Mouse (Mus musculus) testis, postnatal 14 days (tissue): ENCODE data around the gene Aldh1l1.

Source experiments
- DNase-seq: peaks from one replicate; pipeline ENCODE4 v3.0.0; 2021; ENCODE audit warnings: low spot score

Aldh1l1 gene

GRCm38 (mm10) chr6:90472079-90472478 lies 14.1 kb upstream of the Aldh1l1 start:
- no peak for DNase-seq

DNA sequence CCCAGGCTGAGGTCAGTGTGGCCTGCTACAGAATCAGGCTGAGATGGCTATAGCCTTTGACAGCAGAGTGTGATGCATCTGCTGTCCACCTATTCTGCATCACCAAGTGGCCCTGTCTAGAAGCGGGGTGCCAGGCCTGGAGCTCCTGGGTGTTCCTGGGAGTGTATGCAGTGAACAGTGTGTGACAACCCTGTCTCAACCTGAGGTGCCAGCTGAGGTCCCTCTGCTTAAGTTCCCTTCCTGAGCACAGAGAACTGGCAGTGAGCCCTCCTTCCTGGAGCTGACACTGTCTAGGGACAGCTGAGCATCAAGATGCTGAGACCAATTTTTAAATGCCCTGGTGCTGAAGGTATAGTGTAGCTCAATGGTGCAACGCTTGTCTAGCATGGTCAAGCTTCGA lies 13.5 kb upstream of the Aldh1l1 start:
- DNase-seq, result no peak

DNA sequence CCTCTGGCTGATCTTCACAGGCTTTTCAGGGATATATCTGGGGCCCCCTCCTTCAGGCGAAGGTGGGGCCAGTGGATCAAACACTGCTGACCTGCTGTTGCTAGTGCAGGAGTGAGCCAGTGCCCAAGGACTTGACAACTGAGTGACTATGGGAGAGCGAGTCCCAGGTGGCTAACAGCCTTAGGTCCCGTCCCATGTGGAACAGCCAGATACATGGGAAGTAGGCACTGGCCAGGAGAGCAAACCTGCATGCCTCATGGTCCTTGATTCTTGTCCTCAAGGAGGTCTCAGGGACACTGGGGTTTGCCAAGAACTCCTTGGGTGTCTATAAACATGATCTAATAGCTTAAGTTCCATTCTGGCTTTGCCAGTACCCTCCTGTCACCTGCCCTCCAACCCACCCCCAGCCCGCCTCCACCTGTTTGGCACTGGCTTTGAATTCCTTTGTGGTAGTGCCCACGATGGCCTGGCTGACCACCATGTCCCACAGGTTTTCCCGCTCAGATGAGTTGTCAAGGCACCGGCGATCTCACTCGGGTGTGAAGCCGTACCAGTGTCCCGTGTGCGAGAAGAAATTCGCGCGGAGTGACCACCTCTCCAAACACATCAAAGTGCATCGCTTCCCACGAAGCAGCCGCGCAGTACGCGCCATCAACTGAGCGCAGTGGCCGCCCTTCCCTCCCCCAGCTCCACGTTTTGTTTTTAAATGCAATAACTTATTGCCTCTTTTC lies 12.4 kb upstream of the Aldh1l1 start:
- no peak for DNase-seq

DNA sequence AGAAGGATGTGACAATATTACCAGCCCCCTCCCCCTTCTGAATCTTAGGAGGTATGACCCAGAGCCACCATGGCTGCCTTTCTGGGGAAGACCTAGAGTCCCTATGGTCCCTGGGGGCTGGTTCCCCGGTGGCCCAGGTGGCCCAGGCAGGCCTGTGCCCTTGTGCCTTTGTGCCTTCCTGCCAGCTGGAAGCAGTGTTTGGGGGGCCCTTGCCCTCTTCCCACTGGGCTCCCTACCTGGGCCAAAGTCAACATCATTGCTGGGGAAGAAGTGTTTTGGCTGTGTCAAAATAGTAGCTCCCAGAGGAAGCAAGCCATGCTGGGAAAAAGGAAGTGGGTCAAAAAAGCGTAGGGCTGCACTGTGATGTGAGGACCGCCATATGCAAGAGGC lies 11.9 kb upstream of the Aldh1l1 start:
- no peak for DNase-seq

GRCm38 (mm10) chr6:90475176-90475853 lies 10.9 kb upstream of the Aldh1l1 start:
- DNase-seq, result no peak

- DNase-seq, result no peak
Measured at GRCm38 (mm10) chr6:90475854-90476212, 10.4 kb upstream of the Aldh1l1 start.

DNA sequence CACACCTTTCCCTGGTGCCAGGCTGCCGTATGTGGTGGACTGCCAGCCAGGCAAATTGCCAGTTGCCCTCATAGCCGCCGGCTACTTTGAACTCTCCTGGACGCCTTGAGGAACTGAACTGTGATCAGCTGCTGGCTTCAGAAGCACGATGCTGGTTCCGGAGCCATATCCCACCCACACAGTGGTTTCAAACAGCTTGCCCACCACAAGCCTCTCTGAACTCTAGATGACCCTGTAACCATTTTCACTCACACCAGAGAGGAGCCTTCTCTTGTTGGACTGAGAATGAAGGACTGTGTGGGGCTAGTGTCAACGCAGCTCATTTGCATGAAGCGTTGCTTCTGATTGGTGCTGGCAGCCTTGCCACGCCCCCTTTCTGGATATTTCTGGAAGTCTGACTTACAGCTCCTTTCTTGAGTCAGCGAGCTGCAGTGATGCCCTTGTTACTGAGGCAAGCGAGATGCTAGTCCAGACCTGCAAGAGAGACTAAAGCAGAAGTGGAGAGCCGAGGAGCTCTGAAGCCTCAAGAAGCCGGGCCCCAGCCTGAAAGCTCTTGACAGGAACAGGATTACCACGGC lies 9.2 kb upstream of the Aldh1l1 start:
- DNase-seq, result no peak

GRCm38 (mm10) chr6:90484249-90484648 lies 2.0 kb upstream of the Aldh1l1 start:
- DNase-seq, result no peak

- no peak for DNase-seq
Measured at GRCm38 (mm10) chr6:90484876-90485275, 1.4 kb upstream of the Aldh1l1 start.

- no peak for DNase-seq
Measured at GRCm38 (mm10) chr6:90487531-90487930, 1.3 kb downstream of the Aldh1l1 start.

DNA sequence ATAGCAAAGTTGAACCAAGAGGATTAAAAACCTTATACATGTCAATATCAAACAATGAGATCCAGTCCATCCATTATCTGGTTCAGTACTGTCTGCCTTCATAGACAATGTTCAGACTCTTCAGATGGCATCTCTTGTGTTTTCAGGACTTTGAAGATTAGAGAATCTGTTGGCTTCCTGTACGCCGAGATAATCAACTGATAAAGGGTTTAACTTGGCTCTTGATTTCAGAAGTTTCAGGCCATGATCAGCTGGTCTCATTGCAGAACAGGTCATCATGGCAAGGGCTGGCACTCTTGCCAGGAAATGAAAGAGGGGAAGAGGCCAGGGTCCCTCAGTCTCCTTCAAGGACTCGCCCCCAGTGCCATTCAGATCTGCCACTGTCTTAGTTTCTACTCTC lies 3.3 kb downstream of the Aldh1l1 start:
- DNase-seq, result no peak

- DNase-seq, result no peak
Measured at GRCm38 (mm10) chr6:90490976-90491375, 4.7 kb downstream of the Aldh1l1 start.

DNA sequence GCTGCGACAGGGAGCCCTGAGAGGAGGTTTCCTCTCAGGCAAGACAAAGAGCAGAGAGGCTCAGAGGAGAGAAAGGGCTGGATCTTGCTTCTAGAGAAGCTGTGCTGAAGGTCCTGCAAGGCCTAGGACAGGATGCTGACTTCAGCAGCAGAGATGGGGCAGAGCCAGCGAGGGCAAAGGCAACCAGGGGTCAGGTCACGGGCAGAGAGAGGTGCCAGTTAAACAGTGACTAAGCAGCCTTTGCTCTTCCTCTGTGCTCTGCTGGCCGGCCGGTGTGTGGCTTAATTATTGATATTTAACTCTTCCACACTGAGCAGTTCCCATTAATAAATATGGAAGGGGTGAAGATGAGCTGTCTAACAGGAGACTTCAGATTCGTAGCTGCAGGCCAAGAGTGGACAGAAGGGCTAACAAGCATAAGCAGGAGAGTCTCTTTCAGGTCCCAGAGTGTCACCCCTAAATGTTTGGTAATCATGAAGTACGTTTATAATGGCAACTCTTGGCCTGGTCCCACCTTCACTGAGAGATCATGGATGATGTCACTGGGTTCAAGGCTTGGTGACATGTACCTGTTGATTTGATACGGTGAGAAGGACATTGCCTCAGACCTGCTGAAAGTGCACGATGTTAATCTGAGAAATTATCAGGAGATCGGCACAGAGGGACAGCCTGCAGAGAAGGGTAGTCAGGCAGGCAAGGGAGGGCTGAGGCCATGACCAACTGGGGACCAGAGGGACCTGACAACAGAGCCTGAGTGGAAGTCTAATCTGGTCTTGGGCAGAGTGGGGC lies 5.9 kb downstream of the Aldh1l1 start:
- no peak for DNase-seq

GRCm38 (mm10) chr6:90494155-90494554 lies 7.9 kb downstream of the Aldh1l1 start:
- no peak for DNase-seq

DNA sequence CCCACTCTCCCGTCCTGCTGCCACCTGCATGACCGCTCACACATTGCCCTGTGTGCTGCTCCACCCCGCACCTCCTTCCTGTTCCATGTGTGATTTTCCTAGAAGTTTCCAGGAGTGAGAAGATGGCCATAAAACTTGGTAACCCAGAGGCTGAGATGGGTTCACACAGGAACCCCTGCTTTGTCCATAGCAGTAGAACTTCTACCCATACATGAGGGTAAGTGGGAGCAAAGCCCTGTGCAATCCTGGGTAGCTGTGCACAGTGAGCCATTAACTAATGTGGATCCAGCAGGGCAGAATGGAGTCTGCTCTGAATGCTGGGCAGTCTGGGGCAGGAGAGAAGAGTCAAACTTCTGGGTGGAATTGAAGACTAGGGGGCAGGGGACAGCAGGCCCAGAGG lies 8.3 kb downstream of the Aldh1l1 start:
- DNase-seq, result no peak

- DNase-seq, result no peak
Measured at GRCm38 (mm10) chr6:90495282-90495912, 9.2 kb downstream of the Aldh1l1 start.

DNA sequence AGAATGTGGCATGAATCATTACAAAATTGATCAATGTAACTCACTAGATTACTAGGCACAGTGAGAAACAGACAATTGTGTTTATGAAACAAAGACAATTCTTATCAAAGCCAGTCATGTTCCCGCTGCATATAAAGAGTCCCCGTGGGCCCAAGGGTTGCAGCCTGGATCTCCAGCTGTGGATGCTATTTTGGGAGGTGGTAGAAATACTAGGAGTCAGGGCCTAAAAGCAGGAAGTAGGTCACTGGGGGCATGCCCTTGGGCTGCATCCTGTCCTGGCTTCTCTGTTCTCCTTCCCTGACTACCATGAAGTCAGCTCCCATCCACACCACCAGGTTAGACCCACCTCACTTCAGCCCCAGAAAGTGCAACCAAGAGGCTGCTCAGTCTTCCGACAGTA lies 10.0 kb downstream of the Aldh1l1 start:
- DNase-seq, result no peak

DNA sequence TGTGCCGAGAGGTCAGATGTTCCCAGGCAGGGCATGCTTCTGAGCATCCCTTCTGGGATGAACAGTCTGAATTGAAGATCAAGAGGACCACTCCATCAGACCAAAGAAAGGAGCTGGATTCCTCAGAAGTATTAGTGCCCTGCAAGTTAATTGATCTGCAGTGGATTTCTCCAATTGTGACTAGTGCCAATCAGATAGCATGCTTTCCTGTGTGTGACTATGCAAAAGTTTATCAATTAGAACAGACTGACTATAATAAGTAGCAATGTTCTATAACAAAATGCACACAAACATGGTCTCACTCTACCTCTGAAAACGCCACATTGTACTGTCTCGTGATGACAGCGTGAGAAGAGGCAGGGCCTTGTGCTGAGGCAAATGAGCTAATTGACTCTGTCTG lies 13.3 kb downstream of the Aldh1l1 start:
- DNase-seq, result no peak

DNA sequence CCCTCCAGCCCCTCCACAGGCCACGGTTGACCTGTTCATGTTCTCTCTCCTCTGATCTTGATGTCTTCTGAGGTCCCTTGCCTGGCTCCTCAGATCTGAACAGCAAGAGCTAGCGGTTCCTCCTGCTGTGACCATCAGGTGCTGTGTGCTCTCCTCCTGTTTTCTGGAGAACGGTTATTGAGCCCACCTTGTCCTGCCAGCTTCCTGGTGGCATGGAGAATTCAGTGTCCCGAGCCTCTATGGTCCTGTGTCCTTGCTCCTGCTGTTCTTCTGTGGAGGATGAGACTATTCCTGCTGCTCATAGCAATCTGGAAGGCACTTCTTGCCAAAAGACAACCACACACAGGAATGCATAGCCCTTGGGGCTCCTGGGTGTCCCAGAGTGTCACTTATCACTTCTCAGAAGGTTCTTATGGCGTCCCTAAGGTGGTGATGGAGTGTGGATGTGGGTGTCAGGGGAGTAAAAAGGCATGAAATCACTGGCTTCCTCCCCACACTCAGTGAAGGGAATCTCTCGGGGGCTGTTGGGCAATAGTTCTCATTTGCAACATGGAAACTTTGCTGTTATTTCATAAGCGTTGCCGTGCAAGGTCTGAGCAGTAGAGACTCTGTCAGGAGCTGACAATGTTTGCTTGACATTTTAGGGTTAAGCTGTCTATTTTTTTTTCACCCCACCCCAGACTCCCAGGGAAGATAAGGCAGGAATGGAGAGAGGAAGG lies 15.2 kb downstream of the Aldh1l1 start:
- no peak for DNase-seq

- no peak for DNase-seq
Measured at GRCm38 (mm10) chr6:90505906-90506305, 19.7 kb downstream of the Aldh1l1 start.

- peak; percentile 70 for DNase-seq
Measured at GRCm38 (mm10) chr6:90506673-90507311, 20.6 kb downstream of the Aldh1l1 start.
